Mouse (Mus musculus): ENCODE measurements around the gene Bahd1. TPM values are rescaled to one million over a fixed set of nuclear protein-coding genes. Genes with fewer than 3 reads are reported as not detected.

The Bahd1 gene
- polyA plus RNA-seq, 1 experiment, result 22.2 TPM

DNA sequence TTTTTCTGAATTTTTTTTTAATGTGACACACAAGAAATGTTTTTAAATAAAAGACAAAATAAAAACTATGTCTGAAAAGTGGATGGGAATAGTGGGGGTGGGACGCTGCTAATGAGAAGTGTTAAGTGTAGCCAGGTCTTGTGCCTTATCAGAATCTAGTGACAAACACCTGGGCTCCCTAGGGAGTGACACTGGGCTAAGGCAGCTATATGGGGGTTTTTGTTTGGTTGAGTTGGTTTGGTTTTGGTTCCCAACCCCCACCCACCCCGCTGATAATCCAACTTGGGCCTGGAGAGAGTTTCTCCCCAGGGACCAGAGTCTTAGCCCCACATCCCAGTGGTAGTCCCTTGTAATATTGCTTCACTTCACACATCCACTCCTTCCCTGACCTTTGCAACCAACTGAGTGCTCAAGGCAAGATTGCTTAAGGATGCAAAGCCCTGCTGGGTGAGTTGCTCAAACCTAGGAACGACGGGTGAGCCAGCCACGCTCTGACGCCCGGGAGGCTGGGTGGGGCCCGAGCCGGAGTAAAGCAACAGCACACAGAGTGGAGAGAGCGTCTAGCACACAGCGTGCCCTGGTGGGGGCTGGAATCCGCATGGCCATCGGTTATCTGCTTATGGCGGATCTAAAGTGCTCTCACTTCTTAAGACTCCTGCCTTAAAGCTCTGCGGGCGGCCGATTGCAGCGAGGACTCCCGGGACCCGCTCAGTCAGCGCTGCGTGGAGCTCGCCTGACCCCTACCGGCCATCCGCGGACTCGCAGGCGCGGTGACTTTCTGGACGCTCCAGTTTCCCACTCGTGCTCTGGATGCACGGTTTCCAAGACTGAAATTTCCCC, 17.1 kb upstream of the Bahd1 start:
- no peaks in the 10 kb centered on the region for H3K27me3 ChIP-seq (ENCODE audit: control insufficient read depth, insufficient read depth, low read length)
- no peaks in the 10 kb centered on the region; the same call in 1 of the 2 replicates for H3K36me3 ChIP-seq (ENCODE audit: control insufficient read depth, insufficient read depth, low read length)
- no peak overlapping the region for H3K27ac ChIP-seq (ENCODE audit: insufficient read depth, low read length)
- H3K4me1 ChIP-seq (ENCODE audit: control insufficient read depth, insufficient read depth, insufficient read length), result peaks cover 1% of the 10 kb centered on the region; the same call in 1 of the 2 replicates
- TF ChIP-seq POLR2A (IDR thresholded peaks at IDR 0.05; ENCODE audit: low read depth, low read length) (no peak), CTCF (IDR thresholded peaks at IDR 0.05; ENCODE audit: extremely low read depth, insufficient read depth, insufficient read length, insufficient replicate concordance) (peak; percentile 100)
- peak overlapping the region; percentile 45; the same call in 1 of the 2 replicates for H3K4me3 ChIP-seq (ENCODE audit: extremely low read depth, insufficient read depth, insufficient read length)
- WGBS, result 4% methylated on average over 32 of the region's 32 CpGs
- DNase-seq (ENCODE audit: low read depth in 1 of 2, low spot score in 2 of 2), result peak; percentile 37 to 80

DNA sequence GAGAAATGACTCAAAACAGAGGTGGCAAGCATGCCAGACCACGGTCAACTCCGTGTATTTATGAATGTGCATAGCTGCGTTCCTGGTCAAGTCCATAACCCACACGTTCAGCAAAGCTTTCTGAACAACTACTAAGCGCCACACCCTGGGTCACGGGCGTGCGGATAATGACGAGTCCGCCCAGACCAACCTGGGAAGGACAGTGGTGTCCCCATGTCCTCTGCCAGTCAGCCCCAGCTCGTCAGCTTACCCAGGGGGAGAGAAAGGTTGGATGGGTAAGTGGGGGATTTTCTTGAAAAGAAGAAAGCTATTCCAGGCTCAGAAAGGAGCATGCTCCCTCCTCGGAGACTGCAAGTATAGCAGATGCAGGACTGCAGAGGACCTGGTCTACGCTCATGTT, 12.7 kb upstream of the Bahd1 start:
- H3K4me1 ChIP-seq (ENCODE audit: control insufficient read depth, insufficient read depth, insufficient read length), result peaks cover 4% of the 10 kb centered on the region; the same call in 1 of the 2 replicates
- WGBS, result 67% methylated on average over 13 of the region's 13 CpGs
- no peak overlapping the region for H3K27ac ChIP-seq (ENCODE audit: insufficient read depth, low read length)
- H3K4me3 ChIP-seq (ENCODE audit: extremely low read depth, insufficient read depth, insufficient read length), result no peak overlapping the region
- DNase-seq (ENCODE audit: low read depth in 1 of 2, low spot score in 2 of 2), result no peak
- TF ChIP-seq CTCF (IDR thresholded peaks at IDR 0.05; ENCODE audit: extremely low read depth, insufficient read depth, insufficient read length, insufficient replicate concordance), result no peak
- no peak for TF ChIP-seq POLR2A (IDR thresholded peaks at IDR 0.05; ENCODE audit: low read depth, low read length)
- no peaks in the 10 kb centered on the region for H3K27me3 ChIP-seq (ENCODE audit: control insufficient read depth, insufficient read depth, low read length)
- H3K36me3 ChIP-seq (ENCODE audit: control insufficient read depth, insufficient read depth, low read length), result no peaks in the 10 kb centered on the region

DNA sequence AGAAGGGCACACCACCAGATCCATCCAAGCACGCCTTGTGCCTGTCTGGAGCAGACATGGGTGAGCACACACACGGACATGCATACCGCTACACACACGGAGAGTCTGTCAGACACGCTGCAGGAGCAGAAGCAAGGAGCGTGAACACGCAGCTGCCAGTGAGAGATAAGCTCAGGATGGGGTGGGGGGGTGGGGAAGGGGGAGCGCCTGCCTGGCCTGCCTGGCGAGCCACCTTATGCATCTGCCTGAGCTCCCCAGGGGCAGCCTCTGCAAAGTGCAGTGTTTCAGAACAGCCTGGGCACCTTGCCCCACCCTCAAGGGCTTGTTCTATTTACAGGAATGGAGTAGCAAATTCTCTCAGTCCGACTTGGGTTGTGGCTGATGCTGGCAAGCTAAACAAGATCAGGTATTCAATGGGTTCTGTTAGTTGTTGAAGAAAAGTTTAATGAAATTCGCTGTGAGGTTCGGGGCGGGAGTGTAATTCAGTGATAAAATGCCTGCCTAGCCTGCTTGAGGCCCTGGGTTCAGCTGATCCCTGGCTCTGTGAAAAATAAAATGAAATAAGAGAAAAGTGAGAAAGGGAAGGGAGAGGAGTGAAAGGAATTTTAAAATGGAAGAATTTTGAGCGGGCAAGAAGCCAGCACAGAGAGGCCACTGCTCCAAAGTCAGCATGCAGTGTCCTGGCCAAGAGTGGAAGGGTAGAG, 12.2 kb upstream of the Bahd1 start:
- TF ChIP-seq CTCF (IDR thresholded peaks at IDR 0.05; ENCODE audit: extremely low read depth, insufficient read depth, insufficient read length, insufficient replicate concordance) (no peak), POLR2A (IDR thresholded peaks at IDR 0.05; ENCODE audit: low read depth, low read length) (no peak)
- Histone ChIP-seq H3K4me1 (ENCODE audit: control insufficient read depth, insufficient read depth, insufficient read length) (peaks cover 4% of the 10 kb centered on the region; the same call in 1 of the 2 replicates), H3K27ac (ENCODE audit: insufficient read depth, low read length) (peak overlapping the region; percentile 5; the same call in 1 of the 2 replicates), H3K4me3 (ENCODE audit: extremely low read depth, insufficient read depth, insufficient read length) (no peak overlapping the region), H3K27me3 (ENCODE audit: control insufficient read depth, insufficient read depth, low read length) (no peaks in the 10 kb centered on the region), H3K36me3 (ENCODE audit: control insufficient read depth, insufficient read depth, low read length) (no peaks in the 10 kb centered on the region)
- 24% methylated on average over 14 of the region's 14 CpGs for WGBS
- DNase-seq (ENCODE audit: low read depth in 1 of 2, low spot score in 2 of 2), result peak in 1 of 2 experiments; percentile 39

DNA sequence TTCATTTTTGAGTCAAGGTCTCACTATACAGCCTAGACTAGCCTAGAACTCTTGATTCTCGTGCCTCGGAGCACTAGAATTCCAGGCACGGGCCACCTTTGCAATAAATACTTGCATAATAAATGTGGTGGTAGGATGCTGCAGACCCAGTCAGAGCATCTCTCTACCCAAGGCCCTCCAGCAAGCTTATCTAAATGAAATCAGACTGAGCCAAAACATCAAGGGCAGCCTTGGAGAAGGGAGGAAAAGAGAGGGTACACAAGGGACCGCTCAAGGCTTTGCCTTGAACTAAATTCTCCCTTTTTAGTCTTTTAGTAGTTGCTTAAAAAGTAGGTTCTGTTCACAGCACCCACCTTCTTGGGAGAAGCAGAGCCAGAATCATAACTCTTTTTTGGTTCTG, 9.0 kb upstream of the Bahd1 start:
- 96% methylated on average over 4 of the region's 4 CpGs for WGBS
- H3K27me3 ChIP-seq (ENCODE audit: control insufficient read depth, insufficient read depth, low read length), result no peaks in the 10 kb centered on the region
- TF ChIP-seq CTCF (IDR thresholded peaks at IDR 0.05; ENCODE audit: extremely low read depth, insufficient read depth, insufficient read length, insufficient replicate concordance), result no peak
- no peak for TF ChIP-seq POLR2A (IDR thresholded peaks at IDR 0.05; ENCODE audit: low read depth, low read length)

DNA sequence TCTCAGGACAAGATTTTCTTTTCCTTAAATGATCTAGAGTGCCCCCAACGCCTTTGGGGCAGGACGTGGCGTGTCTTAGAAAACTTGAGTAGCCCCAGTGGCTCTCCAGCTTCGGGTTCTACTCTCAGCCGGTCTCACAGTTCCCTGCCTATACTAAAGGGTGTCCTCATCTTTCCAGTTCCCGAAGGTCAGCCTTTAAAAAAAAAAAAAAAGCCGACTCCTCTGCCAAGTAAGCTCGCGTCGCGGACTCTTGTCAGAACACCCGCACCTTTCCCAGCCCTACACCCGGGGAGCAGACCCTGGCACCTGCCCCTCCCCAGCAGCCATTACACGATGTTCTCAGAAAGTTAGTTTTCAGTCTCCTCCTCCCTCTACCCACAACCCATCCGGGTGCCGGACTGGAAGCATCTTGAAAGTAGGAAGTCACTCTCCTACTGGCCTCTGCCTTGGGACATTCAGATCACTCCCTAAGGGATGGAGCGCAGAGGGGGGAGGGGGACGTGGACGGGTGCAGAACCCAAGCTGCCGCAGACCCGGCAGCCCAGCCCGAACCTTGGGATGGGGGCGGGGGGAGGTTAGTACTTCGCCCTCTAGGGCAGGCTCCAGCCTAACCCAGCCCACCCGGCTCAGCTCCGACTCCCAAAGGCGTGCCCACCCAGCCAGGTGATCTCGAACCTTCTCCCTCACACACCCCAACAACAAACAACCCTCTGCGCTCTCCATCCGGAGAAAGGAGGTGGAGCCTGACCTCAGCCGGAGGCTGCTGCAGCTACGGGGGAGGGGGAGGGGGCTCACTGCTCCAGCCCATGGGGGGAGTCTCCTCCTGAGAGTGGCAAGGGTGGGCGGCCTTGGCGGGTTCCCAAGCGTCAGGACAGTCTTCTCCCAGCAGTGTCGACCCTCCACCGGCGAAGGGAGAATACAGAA, 3.9 kb upstream of the Bahd1 start:
- peak overlapping the region; percentile 9; the same call in 1 of the 2 replicates for H3K27ac ChIP-seq (ENCODE audit: insufficient read depth, low read length)
- DNase-seq (ENCODE audit: low read depth in 1 of 2, low spot score in 2 of 2), result peak in 1 of 2 experiments; percentile 58
- peak overlapping the region; percentile 51 for H3K4me3 ChIP-seq (ENCODE audit: extremely low read depth, insufficient read depth, insufficient read length)
- H3K27me3 ChIP-seq (ENCODE audit: control insufficient read depth, insufficient read depth, low read length), result peaks cover 2% of the 10 kb centered on the region; the same call in 1 of the 2 replicates
- no peak for TF ChIP-seq POLR2A (IDR thresholded peaks at IDR 0.05; ENCODE audit: low read depth, low read length)
- TF ChIP-seq CTCF (IDR thresholded peaks at IDR 0.05; ENCODE audit: extremely low read depth, insufficient read depth, insufficient read length, insufficient replicate concordance), result no peak
- 5% methylated on average over 38 of the region's 38 CpGs for WGBS
- H3K36me3 ChIP-seq (ENCODE audit: control insufficient read depth, insufficient read depth, low read length), result no peaks in the 10 kb centered on the region
- peaks cover 18% of the 10 kb centered on the region; the same call in 1 of the 2 replicates for H3K4me1 ChIP-seq (ENCODE audit: control insufficient read depth, insufficient read depth, insufficient read length)

More for the DNA sequence above, 9.0 kb upstream of the Bahd1 start:
- no peak overlapping the region for H3K27ac ChIP-seq (ENCODE audit: insufficient read depth, low read length)
- no peak overlapping the region for H3K4me3 ChIP-seq (ENCODE audit: extremely low read depth, insufficient read depth, insufficient read length)
- H3K36me3 ChIP-seq (ENCODE audit: control insufficient read depth, insufficient read depth, low read length), result no peaks in the 10 kb centered on the region
- peaks cover 4% of the 10 kb centered on the region; the same call in 1 of the 2 replicates for H3K4me1 ChIP-seq (ENCODE audit: control insufficient read depth, insufficient read depth, insufficient read length)
- DNase-seq (ENCODE audit: low read depth in 1 of 2, low spot score in 2 of 2), result no peak

GRCm38 (mm10) chr2:118896914-118897291, 3.3 kb upstream of the Bahd1 start:
- WGBS, result under 1% methylated on average over 13 of the region's 13 CpGs
- peaks cover 18% of the 10 kb centered on the region; the same call in 1 of the 2 replicates for H3K4me1 ChIP-seq (ENCODE audit: control insufficient read depth, insufficient read depth, insufficient read length)
- H3K36me3 ChIP-seq (ENCODE audit: control insufficient read depth, insufficient read depth, low read length), result no peaks in the 10 kb centered on the region
- TF ChIP-seq CTCF (IDR thresholded peaks at IDR 0.05; ENCODE audit: extremely low read depth, insufficient read depth, insufficient read length, insufficient replicate concordance), result no peak
- TF ChIP-seq POLR2A (IDR thresholded peaks at IDR 0.05; ENCODE audit: low read depth, low read length), result no peak
- no peak overlapping the region for H3K27ac ChIP-seq (ENCODE audit: insufficient read depth, low read length)
- peak in 1 of 2 experiments; percentile 49 for DNase-seq (ENCODE audit: low read depth in 1 of 2, low spot score in 2 of 2)
- H3K4me3 ChIP-seq (ENCODE audit: extremely low read depth, insufficient read depth, insufficient read length), result peak overlapping the region; percentile 51
- peaks cover 3% of the 10 kb centered on the region; the same call in 1 of the 2 replicates for H3K27me3 ChIP-seq (ENCODE audit: control insufficient read depth, insufficient read depth, low read length)

Measured in spleen, adult 2 months (tissue).